Mouse (Mus musculus) limb, embryonic 11.5 days (tissue): ENCODE results near the gene Xntrpc. TPM values are rescaled to one million over a fixed set of nuclear protein-coding genes. Genes with fewer than 3 reads are reported as not detected.
A peak's percentile ranks its signal among the peaks of the same experiment; 100 is the strongest.
"Not testable (repeated sequence)": the region's sequence is repeated elsewhere in the genome, so short reads cannot be mapped to it uniquely, and the experiment has no call there.

Experiments
- ATAC-seq: fragments of 200-750 bp; cut with Nextera tagmentation; 2 replicates; pipeline ENCODE4 v1.8.0; 2017; ENCODE audit warnings: low read depth; ENCODE audit not compliant: insufficient number of reproducible peaks, low FRiP score, low TSS enrichment
- DNase-seq: peaks from one replicate; pipeline ENCODE4 v3.0.0-alpha.2; 2015; ENCODE audit warnings: low spot score
- H3K27ac ChIP-seq: fragments of 300-500 bp; sonication (generic); replicated peaks from 2 replicates; pipeline ENCODE4 v1.5.1; 2014; ENCODE audit warnings: low read depth, mild to moderate bottlenecking, low read length
- H3K27me3 ChIP-seq: fragments of 300-500 bp; sonication (generic); 2 replicates; pipeline ENCODE4 v1.6.1; 2014; ENCODE audit warnings: mild to moderate bottlenecking, low read length, mixed read lengths; ENCODE audit not compliant: control insufficient read depth, insufficient read depth
- H3K36me3 ChIP-seq: fragments of 300-500 bp; sonication (generic); 2 replicates; pipeline ENCODE4 v1.6.1; 2014; ENCODE audit warnings: mild to moderate bottlenecking, low read length, moderate library complexity, mixed read lengths; ENCODE audit not compliant: control insufficient read depth, insufficient read depth
- H3K4me1 ChIP-seq: fragments of 300-500 bp; sonication (generic); 2 replicates; pipeline ENCODE4 v1.6.1; 2014; ENCODE audit warnings: low read length, mixed read lengths; ENCODE audit not compliant: control insufficient read depth, insufficient read depth
- H3K4me2 ChIP-seq: fragments of 300-500 bp; sonication (generic); 2 replicates; pipeline ENCODE4 v1.6.1; 2014; ENCODE audit warnings: low read depth, mild to moderate bottlenecking, moderate library complexity; ENCODE audit not compliant: severe bottlenecking
- H3K4me3 ChIP-seq: fragments of 300-500 bp; sonication (generic); 2 replicates; pipeline ENCODE4 v1.5.1; 2014; ENCODE audit warnings: low read depth, low read length
- H3K9ac ChIP-seq: fragments of 300-500 bp; sonication (generic); 2 replicates; pipeline ENCODE4 v1.6.1; 2014; ENCODE audit warnings: mild to moderate bottlenecking, low read length
- H3K9me3 ChIP-seq: fragments of 300-500 bp; sonication (generic); 2 replicates; pipeline ENCODE4 v1.6.1; 2016; ENCODE audit warnings: low read length; ENCODE audit not compliant: control insufficient read depth
- WGBS: fragments of 180-500 bp; shearing (Covaris S2); extraction: QIAGEN DNeasy Blood & Tissue Kit; methylation state at CpG from one replicate; pipeline ENCODE4 v1.1.7; 2014; 5-methylcytosine and 5-hydroxymethylcytosine counted together
- polyA plus RNA-seq: library from polyadenylated mRNA; unstranded; fragments of >200 nt; fragmentation: Nextera tagmentation; extraction: Ambion mirVana; gene quantifications from 2 replicates; pipeline ENCODE4 v1.2.1, GENCODE M21; 2014

The Xntrpc gene
- 1.6 and 2.4 TPM in 2 replicates for polyA plus RNA-seq

- under 1% methylated on average over 56 of the region's 56 CpGs for WGBS
- ATAC-seq (peak; percentile 98), DNase-seq (peak; percentile 95)
- H3K4me1 ChIP-seq, result peaks cover 11% of the 10 kb centered on the region
- H3K27ac ChIP-seq, result peak within 1 kb of the TSS; percentile 67; the same call in 1 of the 2 replicates
- peak within 1 kb of the TSS; percentile 77 for H3K4me2 ChIP-seq
- peak within 1 kb of the TSS; percentile 74 for H3K9ac ChIP-seq
- H3K27me3 ChIP-seq, result no peaks in the 10 kb centered on the region
- peak within 1 kb of the TSS; percentile 71 for H3K4me3 ChIP-seq
- H3K9me3 ChIP-seq, result no peaks in the 10 kb centered on the region
- H3K36me3 ChIP-seq, result no peaks in the 10 kb centered on the region
Measured at GRCm38 (mm10) chr7:102065046-102065891, at the start of gene Xntrpc, which contains the start of the genes Rnf121 and Xndc1. Xntrpc (plus strand) TSS chr7:102065713. Rnf121 (minus strand) TSS chr7:102065469. Xndc1 (plus strand) TSS chr7:102065511.

GRCm38 (mm10) chr7:102016936-102017335, 48.6 kb upstream of the Xntrpc start:
- DNase-seq (no peak), ATAC-seq (no peak)
- H3K27me3 ChIP-seq, result no peaks in the 10 kb centered on the region
- H3K4me2 ChIP-seq, result no peak overlapping the region
- H3K36me3 ChIP-seq, result peaks cover 34% of the 10 kb centered on the region
- no peak overlapping the region for H3K9ac ChIP-seq
- H3K4me3 ChIP-seq, result no peak overlapping the region
- H3K27ac ChIP-seq, result no peak overlapping the region
- 90% methylated on average over 4 of the region's 4 CpGs for WGBS
- H3K9me3 ChIP-seq, result no peaks in the 10 kb centered on the region
- H3K4me1 ChIP-seq, result no peaks in the 10 kb centered on the region

GRCm38 (mm10) chr7:102017452-102017851, 48.1 kb upstream of the Xntrpc start:
- Histone ChIP-seq H3K4me3 (no peak overlapping the region), H3K9me3 (no peaks in the 10 kb centered on the region), H3K27me3 (no peaks in the 10 kb centered on the region), H3K36me3 (peaks cover 29% of the 10 kb centered on the region), H3K4me2 (no peak overlapping the region), H3K9ac (no peak overlapping the region), H3K4me1 (no peaks in the 10 kb centered on the region), H3K27ac (no peak overlapping the region)
- DNase-seq (no peak), ATAC-seq (no peak)
- WGBS, result 80% methylated on average over 5 of the region's 5 CpGs

GRCm38 (mm10) chr7:102018034-102018433, 47.5 kb upstream of the Xntrpc start:
- Histone ChIP-seq H3K9ac (no peak overlapping the region), H3K27me3 (no peaks in the 10 kb centered on the region), H3K36me3 (peaks cover 23% of the 10 kb centered on the region), H3K4me1 (no peaks in the 10 kb centered on the region), H3K4me2 (no peak overlapping the region), H3K27ac (no peak overlapping the region), H3K4me3 (no peak overlapping the region), H3K9me3 (no peaks in the 10 kb centered on the region)
- DNase-seq (no peak), ATAC-seq (no peak)
- 88% methylated on average over 7 of the region's 7 CpGs for WGBS

DNA sequence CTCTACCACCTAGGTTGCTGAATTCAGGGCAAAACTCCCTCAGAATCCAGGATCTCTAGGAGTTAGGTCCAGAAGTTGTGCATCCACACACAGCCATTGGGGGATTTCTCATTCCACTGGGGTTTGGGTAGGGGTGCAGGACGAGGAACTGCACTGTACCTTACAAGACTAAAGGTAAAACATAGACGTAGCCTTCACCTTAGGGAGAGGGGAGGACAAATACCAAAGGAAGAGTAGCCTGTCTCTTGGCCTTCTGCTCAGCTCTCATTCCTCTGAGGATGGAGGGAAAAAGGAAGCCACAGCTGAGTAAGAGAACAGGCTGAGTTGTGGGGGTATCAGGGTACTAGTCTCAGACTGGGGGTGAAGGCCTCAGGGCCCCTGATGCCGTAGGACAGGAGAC, 46.9 kb upstream of the Xntrpc start, which contains the start of gene Il18bp:
Gene Il18bp, minus strand, starts transcription at position 101 of the 400 bp plus-strand sequence.
- peaks cover 19% of the 10 kb centered on the region for H3K36me3 ChIP-seq
- whole genome bisulfite sequencing, result 93% methylated on average over 3 of the region's 3 CpGs

DNA sequence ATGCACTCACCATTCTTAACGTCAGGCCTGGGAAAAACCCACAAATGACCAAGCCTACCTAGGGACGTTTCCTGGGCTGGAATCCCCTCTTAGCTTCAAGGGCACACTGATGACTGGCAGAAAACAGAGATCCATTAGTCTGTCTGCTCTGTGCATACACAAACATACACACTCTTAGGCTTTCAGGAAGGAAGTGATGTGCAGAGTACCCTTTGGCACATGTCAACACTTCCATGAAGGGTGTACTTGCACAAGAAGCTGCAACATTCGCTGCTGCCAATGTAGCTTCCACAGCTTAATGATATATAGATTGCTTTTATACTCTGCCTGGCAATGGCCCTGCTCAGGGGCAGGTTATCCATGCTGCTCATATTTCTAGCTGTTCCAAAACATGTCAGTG, 46.2 kb upstream of the Xntrpc start:
- ATAC-seq, result no peak
- H3K4me1 ChIP-seq, result no peaks in the 10 kb centered on the region
- no peak for DNase-seq
- no peak overlapping the region for H3K4me2 ChIP-seq
- 73% methylated on average over 3 of the region's 3 CpGs for WGBS
- H3K9me3 ChIP-seq, result no peaks in the 10 kb centered on the region
- H3K9ac ChIP-seq, result no peak overlapping the region
- no peak overlapping the region for H3K4me3 ChIP-seq
- H3K27me3 ChIP-seq, result no peaks in the 10 kb centered on the region
- H3K36me3 ChIP-seq, result peaks cover 15% of the 10 kb centered on the region
- H3K27ac ChIP-seq, result no peak overlapping the region

More for the DNA sequence above, 46.9 kb upstream of the Xntrpc start, which contains the start of gene Il18bp:
- no peaks in the 10 kb centered on the region for H3K27me3 ChIP-seq
- no peak for DNase-seq
- H3K27ac ChIP-seq, result no peak within 1 kb of the TSS
- no peak within 1 kb of the TSS for H3K4me2 ChIP-seq
- H3K9me3 ChIP-seq, result no peaks in the 10 kb centered on the region
- no peaks in the 10 kb centered on the region for H3K4me1 ChIP-seq
- H3K4me3 ChIP-seq, result no peak within 1 kb of the TSS
- ATAC-seq, result no peak
- H3K9ac ChIP-seq, result no peak within 1 kb of the TSS

DNA sequence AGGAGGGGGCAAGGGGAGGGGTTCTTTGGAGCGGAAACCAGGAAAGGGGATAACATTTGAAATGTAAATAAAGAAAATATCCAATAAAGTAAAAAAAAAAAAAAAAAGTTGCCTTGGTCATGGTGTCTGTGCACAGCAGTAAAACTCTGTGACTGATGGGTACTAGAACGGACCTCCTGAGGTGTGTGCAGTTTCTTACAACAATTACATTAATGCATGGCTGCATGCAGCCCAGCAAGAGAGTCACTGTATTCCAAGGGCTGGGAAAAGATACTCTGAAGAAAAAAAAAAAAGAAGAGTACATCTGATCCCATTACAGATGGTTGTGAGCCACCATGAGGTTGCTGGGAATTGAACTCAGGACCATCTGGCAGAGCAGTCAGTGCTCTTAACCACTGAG, 44.6 kb upstream of the Xntrpc start:
- H3K4me2 ChIP-seq, H3K27me3 ChIP-seq, ATAC-seq, H3K4me1 ChIP-seq, H3K27ac ChIP-seq, DNase-seq, H3K4me3 ChIP-seq, H3K36me3 ChIP-seq, H3K9me3 ChIP-seq, H3K9ac ChIP-seq: not testable (repeated sequence)
- WGBS, result 95% methylated on average over 2 of the region's 2 CpGs

GRCm38 (mm10) chr7:102023821-102024220, 41.7 kb upstream of the Xntrpc start:
- Histone ChIP-seq H3K4me1 (no peaks in the 10 kb centered on the region), H3K9ac (no peak overlapping the region), H3K27ac (no peak overlapping the region), H3K4me2 (no peak overlapping the region), H3K27me3 (no peaks in the 10 kb centered on the region), H3K36me3 (peaks cover 2% of the 10 kb centered on the region; the same call in 1 of the 2 replicates), H3K4me3 (no peak overlapping the region), H3K9me3 (no peaks in the 10 kb centered on the region)
- DNase-seq (no peak), ATAC-seq (no peak)
- 96% methylated on average over 9 of the region's 9 CpGs for WGBS
